Mouse (Mus musculus) spleen, adult 2 months (tissue): ENCODE results near the gene Mea1. TPM values are rescaled to one million over a fixed set of nuclear protein-coding genes. Genes with fewer than 3 reads are reported as not detected.

ENCODE experiments used
- DNase-seq, 2 experiments: peaks; one replicate each; pipeline versions ENCODE4 v3.0.0 to v3.0.0-alpha.2; 2012 to 2021; ENCODE audit warnings: low spot score in 2 of 2, low read depth in 1 of 2
- H3K27ac ChIP-seq: fragments of 200-500 bp; 2 replicates; pipeline ENCODE4 v1.5.1; 2012; ENCODE audit warnings: low read length, inconsistent platforms; ENCODE audit not compliant: insufficient read depth
- H3K27me3 ChIP-seq: fragments of 200-500 bp; 2 replicates; pipeline ENCODE4 v1.6.1; 2012; ENCODE audit warnings: mild to moderate bottlenecking, moderate library complexity, low read length, inconsistent platforms; ENCODE audit not compliant: control insufficient read depth, insufficient read depth
- H3K36me3 ChIP-seq: fragments of 200-500 bp; 2 replicates; pipeline ENCODE4 v1.6.1; 2012; ENCODE audit warnings: mild to moderate bottlenecking, low read length, inconsistent platforms; ENCODE audit not compliant: control insufficient read depth, insufficient read depth
- H3K4me1 ChIP-seq: fragments of 200-500 bp; 2 replicates; pipeline ENCODE4 v1.6.1; 2011; ENCODE audit warnings: inconsistent platforms; ENCODE audit not compliant: control insufficient read depth, insufficient read depth, insufficient read length
- H3K4me3 ChIP-seq: fragments of 200-500 bp; 2 replicates; pipeline ENCODE4 v1.5.1; 2011; ENCODE audit warnings: mild to moderate bottlenecking, inconsistent platforms; ENCODE audit not compliant: insufficient read depth, insufficient read length; ENCODE audit errors: extremely low read depth
- CTCF ChIP-seq: fragments of 200-500 bp; IDR thresholded peaks from 2 replicates; pipeline ENCODE4 v1.5.1; 2011; ENCODE audit warnings: mild to moderate bottlenecking, inconsistent platforms; ENCODE audit not compliant: insufficient read depth, insufficient read length, insufficient replicate concordance; ENCODE audit errors: extremely low read depth
- POLR2A ChIP-seq: fragments of 200-500 bp; IDR thresholded peaks from 2 replicates; pipeline ENCODE4 v1.6.1; 2011; ENCODE audit warnings: low read depth, low read length, inconsistent platforms
- WGBS: fragments of 180-500 bp; shearing (Covaris S2); methylation state at CpG from one replicate; pipeline ENCODE4 v1.1.7; 2018; 5-methylcytosine and 5-hydroxymethylcytosine counted together
- polyA plus RNA-seq: library from polyadenylated mRNA; depleted of rRNA; stranded (reverse); fragments of >200 nt; gene quantifications from 2 replicates; pipeline ENCODE4 v1.2.3, GENCODE M21; 2012

The Mea1 gene
- polyA plus RNA-seq, 1 experiment = 30.2 TPM

DNA sequence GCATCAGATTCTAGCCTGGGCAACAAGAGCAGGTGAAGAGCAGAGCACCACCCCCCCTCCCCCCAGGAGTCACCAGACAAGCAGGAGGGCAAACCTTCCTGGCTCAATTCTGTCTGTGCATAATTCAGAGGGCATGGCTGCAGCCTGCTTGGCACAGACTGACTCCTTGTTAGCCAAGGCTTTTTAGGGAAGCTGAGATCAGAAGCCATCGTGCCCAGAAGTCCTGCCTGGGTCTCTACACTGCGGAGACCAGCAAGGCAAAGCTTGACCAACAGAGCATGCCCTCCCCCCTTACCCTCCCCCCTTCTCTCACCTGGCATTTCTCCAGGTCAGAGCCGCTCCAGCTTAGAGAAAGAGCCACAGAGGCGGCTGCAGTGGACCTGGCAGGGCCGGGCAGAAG, 15.9 kb upstream of the Mea1 start:
- peaks cover 9% of the 10 kb centered on the region for H3K36me3 ChIP-seq

DNA sequence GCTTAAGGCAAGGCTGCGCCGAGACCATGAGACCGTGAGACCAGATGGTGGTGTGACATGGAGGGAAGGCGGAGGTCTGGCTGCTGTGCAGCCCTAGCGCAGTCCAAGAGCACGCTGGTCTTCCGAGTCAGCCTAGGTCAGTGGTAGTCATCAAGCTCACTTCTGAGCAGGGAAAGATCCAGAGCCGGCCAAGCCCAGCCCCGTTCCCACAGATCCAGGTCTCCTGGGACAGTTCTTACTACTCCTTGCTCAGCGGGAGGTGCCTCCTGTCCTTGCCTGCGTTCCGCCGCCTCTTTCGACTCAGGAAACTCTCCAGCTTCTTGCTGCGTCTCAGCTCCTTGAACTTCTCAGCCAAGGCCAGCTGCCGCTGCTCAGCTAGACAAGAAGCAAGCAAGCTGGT, 10.9 kb upstream of the Mea1 start:
- Histone ChIP-seq H3K27me3 (no peaks in the 10 kb centered on the region), H3K4me1 (no peaks in the 10 kb centered on the region), H3K4me3 (no peak overlapping the region), H3K36me3 (peaks cover 20% of the 10 kb centered on the region), H3K27ac (no peak overlapping the region)
- WGBS = 95% methylated on average over 16 of the region's 16 CpGs
- TF ChIP-seq CTCF (no peak), POLR2A (no peak)
- no peak for DNase-seq

More for the DNA sequence above, 15.9 kb upstream of the Mea1 start:
- no peak overlapping the region for H3K4me3 ChIP-seq
- no peak for TF ChIP-seq CTCF
- TF ChIP-seq POLR2A = no peak
- no peak overlapping the region for H3K27ac ChIP-seq
- DNase-seq = no peak
- no peaks in the 10 kb centered on the region for H3K4me1 ChIP-seq
- H3K27me3 ChIP-seq = no peaks in the 10 kb centered on the region
- WGBS = 87% methylated on average over 5 of the region's 5 CpGs

DNA sequence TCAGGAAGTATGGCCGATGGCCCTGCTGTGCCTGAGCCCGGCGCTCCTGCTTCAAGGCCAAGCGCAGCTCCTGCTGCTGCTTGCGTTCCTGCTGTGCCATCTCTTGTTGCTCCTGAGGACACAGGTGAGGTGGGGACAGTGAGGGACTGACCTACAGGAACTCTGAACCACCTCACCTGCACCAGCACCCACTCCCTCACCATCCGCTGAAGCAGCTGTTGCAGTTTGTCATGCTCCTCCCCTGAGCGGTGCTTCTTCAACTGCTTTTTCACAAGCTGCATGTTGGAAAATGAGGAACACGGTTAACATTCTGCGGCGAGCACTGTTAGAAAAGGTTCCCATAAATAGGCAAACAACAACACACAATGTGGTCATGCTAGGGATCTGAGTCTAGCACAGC, 8.7 kb upstream of the Mea1 start:
- Histone ChIP-seq H3K4me1 (peaks cover 2% of the 10 kb centered on the region; the same call in 1 of the 2 replicates), H3K27ac (no peak overlapping the region), H3K27me3 (no peaks in the 10 kb centered on the region), H3K36me3 (peaks cover 16% of the 10 kb centered on the region), H3K4me3 (no peak overlapping the region)
- no peak for TF ChIP-seq CTCF
- no peak for TF ChIP-seq POLR2A
- DNase-seq = no peak
- 95% methylated on average over 10 of the region's 10 CpGs for WGBS

DNA sequence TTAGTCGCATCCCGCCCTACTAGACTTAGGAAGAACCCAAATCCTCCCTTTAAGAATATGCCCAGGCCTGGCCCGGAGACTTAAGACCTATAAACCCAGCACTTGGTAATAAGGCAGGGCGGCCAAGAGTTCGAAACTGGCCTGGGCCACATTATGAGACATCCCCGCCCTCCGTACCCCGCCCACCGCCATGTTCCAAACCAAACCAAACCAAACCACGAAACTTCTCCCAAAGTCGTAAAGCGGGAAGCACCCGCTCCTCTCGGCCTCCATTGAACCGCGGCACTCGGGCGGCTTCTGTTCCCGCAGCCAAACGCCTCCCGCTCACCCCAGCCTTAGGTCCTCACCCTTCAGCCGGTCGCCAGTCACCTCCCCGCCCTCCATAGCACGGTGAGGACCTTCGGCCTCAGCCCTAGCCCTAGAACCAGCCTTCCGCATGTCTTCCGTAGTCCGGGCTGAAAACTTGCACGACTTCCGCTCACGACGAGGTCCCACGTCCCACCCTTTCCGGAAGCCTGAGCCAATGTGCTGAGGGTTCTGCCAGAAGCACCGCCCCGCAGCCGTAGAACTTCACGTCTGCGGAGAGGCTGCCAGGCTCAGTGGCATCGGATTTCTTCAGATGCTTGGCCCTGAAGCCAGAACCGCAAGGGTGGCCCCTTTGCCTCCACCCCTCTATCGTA, 4.6 kb upstream of the Mea1 start, which contains the start of gene Rrp36:
Gene Rrp36, minus strand, starts transcription at position 503 of the 680 bp plus-strand sequence.
- WGBS = under 1% methylated on average over 43 of the region's 43 CpGs

DNA sequence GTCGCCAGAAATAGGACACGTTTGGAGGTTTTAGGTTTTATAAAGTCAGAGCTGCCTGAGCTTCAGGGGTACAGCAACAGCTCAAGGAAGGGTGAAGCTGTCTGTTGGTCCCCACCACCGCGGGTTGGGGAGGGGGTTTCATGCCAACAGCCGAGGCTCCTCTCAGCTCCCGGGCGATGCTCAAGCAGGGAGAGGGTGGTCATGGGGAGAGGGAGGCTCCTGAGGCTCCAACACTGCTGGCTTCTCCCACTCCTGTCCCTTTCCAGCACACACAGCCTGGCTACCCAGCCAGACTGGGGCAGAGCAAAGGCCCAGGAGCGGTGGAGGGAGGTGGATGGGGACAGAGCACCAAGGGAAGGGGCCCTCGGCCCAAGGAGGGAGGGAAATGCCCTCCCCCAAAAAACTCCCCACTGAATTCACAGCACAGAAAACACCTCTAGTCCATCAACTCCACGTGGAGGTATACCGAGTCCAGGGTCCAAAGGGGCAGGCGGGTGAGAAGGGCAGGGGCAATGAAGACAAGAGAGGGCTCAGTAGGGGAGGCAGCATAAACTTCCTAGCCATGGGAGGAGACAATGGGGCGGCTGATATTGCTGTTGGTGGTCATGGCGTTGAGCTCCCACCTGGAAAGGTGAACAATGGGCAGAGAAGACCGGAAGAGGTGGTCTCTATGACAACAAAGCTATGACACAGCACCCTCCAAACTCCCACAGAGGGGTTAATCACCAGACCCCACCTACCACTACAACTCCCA, 3.9 kb upstream of the Mea1 start:
- no peak for DNase-seq
- Histone ChIP-seq H3K36me3 (peaks cover 21% of the 10 kb centered on the region), H3K4me3 (peak overlapping the region; percentile 43; the same call in 1 of the 2 replicates), H3K27me3 (no peaks in the 10 kb centered on the region), H3K27ac (no peak overlapping the region), H3K4me1 (peaks cover 2% of the 10 kb centered on the region; the same call in 1 of the 2 replicates)
- TF ChIP-seq CTCF (no peak), POLR2A (no peak)
- 47% methylated on average over 15 of the region's 15 CpGs for WGBS

More for the DNA sequence above, 4.6 kb upstream of the Mea1 start, which contains the start of gene Rrp36:
- H3K27me3 ChIP-seq = no peaks in the 10 kb centered on the region
- DNase-seq = peak; percentile 78 to 88
- H3K27ac ChIP-seq = peak within 1 kb of the TSS; percentile 84
- H3K4me1 ChIP-seq = peaks cover 2% of the 10 kb centered on the region; the same call in 1 of the 2 replicates
- peaks cover 25% of the 10 kb centered on the region for H3K36me3 ChIP-seq
- TF ChIP-seq POLR2A (peak; percentile 81), CTCF (no peak)
- peak within 1 kb of the TSS; percentile 98 for H3K4me3 ChIP-seq

DNA sequence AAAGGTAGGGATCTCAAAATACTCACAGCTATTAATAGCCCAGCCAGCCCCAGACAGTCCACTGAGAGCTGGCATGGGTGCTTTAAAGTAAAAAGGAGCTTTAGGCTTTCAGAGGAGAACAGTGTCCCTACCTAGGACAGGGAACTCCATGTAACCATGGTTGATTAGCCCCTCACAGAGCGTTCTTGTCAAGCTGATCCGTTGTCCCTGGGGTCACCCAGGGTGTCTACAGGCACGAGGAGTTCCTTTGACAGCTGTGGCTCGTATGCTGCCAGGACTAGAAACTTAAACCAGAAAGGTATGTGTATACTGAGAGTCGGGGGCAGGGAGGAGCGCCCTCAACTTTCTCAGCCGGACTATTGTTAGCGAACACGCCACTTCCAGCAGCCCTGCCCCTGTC, 318 bp downstream of the Mea1 start:
- TF ChIP-seq CTCF = no peak
- TF ChIP-seq POLR2A = no peak
- peaks cover 20% of the 10 kb centered on the region for H3K36me3 ChIP-seq
- H3K4me3 ChIP-seq = no peak overlapping the region
- H3K27me3 ChIP-seq = no peaks in the 10 kb centered on the region
- 82% methylated on average over 9 of the region's 9 CpGs for WGBS
- H3K4me1 ChIP-seq = peaks cover 8% of the 10 kb centered on the region; the same call in 1 of the 2 replicates
- DNase-seq = no peak
- no peak overlapping the region for H3K27ac ChIP-seq
